Mouse (Mus musculus): ENCODE data around the gene Ephb2.

The Ephb2 gene

DNA sequence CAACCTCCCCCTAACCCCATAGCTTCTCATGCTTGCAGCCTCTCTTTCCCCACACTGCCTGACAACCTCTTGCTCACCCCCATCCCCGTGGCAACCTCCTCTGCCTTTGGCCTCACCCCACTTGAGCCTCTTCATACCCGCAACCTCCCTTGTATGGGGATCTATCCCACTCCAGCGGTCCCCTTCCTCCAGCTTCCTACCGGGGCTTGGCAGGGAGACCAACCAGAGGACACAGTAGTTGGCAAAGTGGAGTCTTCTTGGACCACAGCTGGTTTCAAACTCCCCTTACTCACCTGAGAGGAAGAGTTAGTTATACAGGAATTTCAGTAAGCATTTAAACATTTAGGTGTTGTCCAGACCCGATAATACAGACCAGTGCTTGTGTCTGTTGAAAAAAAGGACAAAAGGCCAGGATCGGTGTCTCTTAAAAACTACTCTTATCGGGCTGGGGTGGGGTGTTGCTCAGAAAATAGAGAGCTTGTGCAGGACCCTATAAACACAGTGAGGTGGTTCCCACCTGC is 197.5 kb downstream of the Ephb2 start:
- DNase-seq: no peak

GRCm38 (mm10) chr4:136637563-136638229 is 198.1 kb downstream of the Ephb2 start:
- DNase-seq: no peak

DNA sequence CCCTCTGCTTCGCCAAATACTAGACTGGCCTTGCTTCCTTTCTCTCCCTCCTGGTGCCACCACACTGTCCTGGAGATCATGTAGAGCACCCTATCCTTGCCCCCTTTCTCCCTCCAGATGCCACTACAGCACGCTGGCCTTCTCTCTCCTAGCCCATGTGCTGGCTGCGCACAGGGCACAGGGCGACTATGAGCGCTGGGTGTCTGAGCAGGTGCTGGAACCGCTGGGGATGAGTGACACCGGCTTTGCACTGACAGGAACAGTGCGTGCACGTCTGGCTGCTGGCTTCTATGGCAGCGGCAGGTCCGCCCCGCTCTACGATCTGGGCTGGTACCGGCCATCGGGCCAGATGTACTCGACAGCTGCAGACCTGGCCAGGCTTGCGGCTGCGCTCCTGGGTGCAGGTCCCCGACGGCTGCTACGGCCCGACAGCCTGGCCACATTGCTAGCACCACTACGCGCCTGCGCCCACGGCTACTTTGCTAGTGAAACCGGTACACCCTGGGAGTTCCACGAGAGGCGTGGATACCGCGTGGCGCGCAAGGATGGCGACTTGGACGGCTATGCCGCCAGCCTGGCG is 198.7 kb downstream of the Ephb2 start:
- DNase-seq: no peak

- no peak for DNase-seq
Observed at GRCm38 (mm10) chr4:136636511-136636910, 199.3 kb downstream of the Ephb2 start.

- DNase-seq: no peak
Observed at GRCm38 (mm10) chr4:136635995-136636394, 199.8 kb downstream of the Ephb2 start.

GRCm38 (mm10) chr4:136631237-136631994 is 204.4 kb downstream of the Ephb2 start:
- no peak for DNase-seq

DNA sequence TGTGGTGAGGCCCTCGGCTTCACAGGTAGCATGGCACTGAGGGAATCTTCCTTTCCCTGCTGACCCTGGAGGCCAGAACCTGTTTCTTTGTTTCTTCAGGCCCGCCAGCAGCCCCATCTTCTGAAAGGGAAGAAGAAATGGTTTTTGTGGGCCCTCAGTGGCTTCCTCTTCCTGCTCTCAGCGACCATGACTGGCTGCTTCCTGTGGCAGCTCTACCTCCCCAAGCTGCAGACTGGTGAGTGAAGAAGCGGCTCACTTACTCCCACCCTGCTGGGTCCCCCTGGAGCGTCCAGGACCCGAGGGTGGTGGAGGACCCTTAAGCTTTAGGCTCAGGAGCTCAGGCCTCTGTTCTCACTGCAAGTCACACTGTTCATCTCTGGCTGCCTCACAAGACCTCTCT is 209.2 kb downstream of the Ephb2 start:
- DNase-seq: peak; percentile 27 to 28

DNA sequence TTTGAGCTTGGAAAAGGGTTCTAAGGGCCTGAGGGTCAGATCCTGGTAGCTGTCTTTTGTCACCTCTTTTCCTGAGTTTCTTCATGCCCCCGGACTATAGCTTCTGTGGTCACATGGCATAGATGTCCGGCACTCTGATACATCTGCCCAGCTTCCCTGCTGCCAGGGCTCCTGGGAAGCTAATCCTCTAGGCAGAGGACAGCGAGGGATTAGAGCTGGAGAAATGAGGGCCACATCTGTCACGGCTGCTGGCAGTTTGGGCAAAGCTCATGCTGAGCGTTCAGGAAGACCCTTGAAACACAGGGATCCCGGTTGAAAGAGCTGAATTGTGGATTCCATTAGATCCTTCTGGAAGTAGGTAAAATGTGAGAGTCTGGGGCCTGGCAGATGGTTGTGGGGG is 213.4 kb downstream of the Ephb2 start, which contains the start of gene Lactbl1:
Lactbl1 (plus strand) TSS at position 234 of the 400 bp plus-strand sequence.
- no peak for DNase-seq

GRCm38 (mm10) chr4:136621956-136622355 is 213.8 kb downstream of the Ephb2 start:
- DNase-seq: no peak

DNA sequence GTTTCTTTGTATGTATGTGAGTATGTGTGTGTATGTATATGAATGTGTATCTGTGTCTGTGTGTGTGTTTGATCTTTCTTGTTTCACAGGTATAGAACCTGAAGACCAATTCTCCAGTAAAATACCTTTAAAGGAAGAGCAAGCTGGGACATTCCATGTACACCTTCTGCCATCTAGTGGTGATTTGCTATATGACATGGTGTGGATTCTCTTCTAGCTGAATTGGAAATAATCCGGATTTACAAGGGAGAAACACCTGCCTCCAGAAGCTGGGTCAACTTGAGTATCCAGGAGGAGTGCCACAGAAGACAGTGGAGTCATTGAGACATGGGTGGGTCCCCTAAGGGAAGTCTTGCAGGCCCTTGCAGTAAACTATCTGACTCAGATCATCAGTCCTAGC is 214.5 kb downstream of the Ephb2 start:
- peak; percentile 57 to 58 for DNase-seq

- DNase-seq: no peak
Observed at GRCm38 (mm10) chr4:136613657-136614056, 222.1 kb downstream of the Ephb2 start.

DNA sequence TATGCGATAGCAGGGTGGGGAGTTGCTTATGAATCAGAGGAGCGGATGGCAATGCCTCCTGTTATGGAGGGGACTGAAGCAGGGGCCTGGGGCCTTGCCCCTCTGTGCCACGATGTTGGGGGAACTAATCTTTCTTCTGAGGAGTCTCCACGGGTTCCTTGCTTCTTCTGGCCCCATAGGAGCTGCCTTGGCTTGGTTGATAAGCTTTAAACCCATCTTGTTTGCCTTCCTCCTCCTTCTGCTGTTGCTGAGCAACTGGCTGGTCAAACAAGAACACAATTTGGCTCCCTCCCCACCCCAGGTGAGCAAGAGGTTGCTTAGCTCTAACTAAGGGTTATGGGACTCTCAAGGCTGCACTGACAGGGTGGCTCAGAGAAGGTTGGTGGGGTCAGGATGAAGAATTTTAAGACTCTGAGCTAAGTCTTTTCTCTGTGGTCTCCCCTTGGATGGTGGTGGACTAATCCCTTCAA is 225.4 kb downstream of the Ephb2 start, which contains the start of gene Tex46:
Tex46 (plus strand) TSS at position 51 of the 470 bp plus-strand sequence.
- DNase-seq: no peak

DNA sequence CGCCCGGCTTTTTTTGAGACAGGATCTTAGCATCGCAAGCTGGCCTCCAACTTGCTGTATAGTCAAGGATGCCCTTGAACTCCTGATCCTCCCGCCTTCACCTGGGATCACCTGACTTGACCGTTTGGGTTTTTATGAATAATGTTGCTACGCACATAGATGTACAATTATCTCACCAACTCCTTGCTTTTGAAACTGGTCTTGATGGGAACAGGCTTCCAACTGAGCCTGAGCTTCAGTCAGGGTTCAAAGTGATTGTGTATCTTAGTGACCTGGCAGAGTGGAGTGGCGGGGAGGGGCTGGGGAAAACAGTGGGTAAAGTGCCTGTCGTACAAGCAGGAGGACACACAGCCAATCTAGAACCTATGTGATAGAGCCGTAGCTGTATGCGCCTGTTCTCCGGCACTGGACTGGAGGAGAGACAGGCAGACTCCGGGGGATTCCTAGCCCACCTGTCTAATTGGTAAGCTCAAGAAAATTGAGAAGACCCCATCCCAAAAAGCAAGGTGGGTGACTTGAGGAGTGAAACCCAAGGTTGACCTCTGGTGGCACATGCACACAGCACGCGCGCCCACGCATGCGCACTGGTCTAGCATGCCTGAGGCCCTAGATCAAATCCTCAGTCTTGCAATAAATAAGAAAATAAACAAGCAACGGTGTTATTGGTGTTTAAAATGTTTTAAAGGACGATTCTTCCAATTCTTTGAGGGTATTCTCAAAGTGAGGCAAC is 229.9 kb downstream of the Ephb2 start:
- DNase-seq: no peak

DNA sequence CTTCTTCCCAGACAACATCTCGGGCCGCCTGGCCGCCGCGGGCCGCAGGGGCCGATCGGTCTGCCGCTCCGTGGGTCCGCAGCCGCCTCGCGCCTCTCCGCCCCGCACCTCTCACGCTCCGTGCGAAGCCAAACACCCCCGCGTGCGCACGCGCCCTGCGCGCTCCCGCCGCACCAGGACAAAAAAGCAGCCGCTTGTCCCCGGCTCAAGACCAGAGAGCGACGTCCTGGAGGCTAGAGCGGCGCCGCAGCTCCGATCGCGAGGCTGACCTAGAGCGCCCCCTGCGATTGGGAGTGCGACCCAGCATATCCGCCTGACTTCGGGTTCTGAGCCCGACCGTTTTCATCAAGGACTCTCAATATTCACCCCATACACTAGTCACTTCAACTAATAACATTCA is 233.2 kb downstream of the Ephb2 start, which contains the start of gene Kdm1a:
Kdm1a (minus strand) TSS at position 156 of the 400 bp plus-strand sequence.
- peak; percentile 97 to 98 for DNase-seq

GRCm38 (mm10) chr4:136602018-136602554 is 233.7 kb downstream of the Ephb2 start:
- peak; percentile 59 to 69 for DNase-seq

DNA sequence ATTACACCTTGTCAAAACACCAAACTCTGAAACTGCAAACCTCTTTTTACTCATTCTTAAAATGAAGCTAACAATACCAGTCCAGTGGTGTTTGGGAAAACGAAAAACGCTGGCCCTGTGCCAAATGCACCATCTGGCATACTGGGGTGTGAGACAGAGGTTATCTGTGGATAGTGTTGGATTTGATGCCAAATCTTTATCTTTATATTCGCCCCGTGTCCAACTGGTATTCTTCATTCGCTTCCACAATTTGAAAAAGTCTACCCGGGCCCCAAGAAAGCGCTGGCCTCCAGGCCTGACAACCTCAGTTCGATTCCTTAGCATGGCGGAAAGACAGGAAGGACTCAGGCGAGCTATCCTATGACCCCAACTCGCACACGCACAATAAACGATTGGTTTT is 234.3 kb downstream of the Ephb2 start:
- DNase-seq: peak; percentile 47 to 48

- no peak for DNase-seq
Observed at GRCm38 (mm10) chr4:136600536-136600935, 235.3 kb downstream of the Ephb2 start.

GRCm38 (mm10) chr4:136599869-136600268 is 235.9 kb downstream of the Ephb2 start:
- no peak for DNase-seq

- DNase-seq: no peak
Observed at GRCm38 (mm10) chr4:136598268-136598876, 237.4 kb downstream of the Ephb2 start.

Measured in B cell, adult 2 months (primary cell).